Mouse (Mus musculus): ENCODE data around the gene Lrig1.

DNA sequence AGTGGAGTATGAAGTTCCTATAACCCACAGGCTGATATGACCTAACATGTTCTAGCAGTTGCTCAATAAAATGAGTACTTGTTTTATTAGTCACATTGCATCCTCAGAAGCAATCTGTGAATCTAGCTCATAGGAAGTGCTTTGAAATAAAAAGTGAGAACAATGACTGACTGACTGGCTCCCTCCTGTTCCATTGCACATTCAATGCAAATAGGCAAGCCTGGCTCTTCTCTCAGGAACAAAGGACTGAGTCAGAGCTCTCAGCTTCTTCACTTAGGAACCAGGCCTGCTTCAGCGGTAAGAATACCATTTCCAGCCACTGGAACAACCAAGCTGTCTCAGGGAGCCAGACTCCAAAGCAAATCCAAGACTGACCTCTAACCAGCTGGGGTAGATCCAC, 64.6 kb downstream of the Lrig1 start:
- TF ChIP-seq CTCF (IDR thresholded peaks at IDR 0.05): no peak
- no peak for TF ChIP-seq POLR2A (IDR thresholded peaks at IDR 0.05; ENCODE audit: insufficient read depth, low read depth, low read length)
